Mouse (Mus musculus): ENCODE measurements around the gene Cdsn. TPM values are rescaled to one million over a fixed set of nuclear protein-coding genes. Genes with fewer than 3 reads are reported as not detected.

Cdsn gene
- total RNA-seq (2023): not detected

GRCm38 (mm10) chr17:35551881-35552414 lies at the start of gene Cdsn:
Cdsn (plus strand) TSS chr17:35552128.

DNA sequence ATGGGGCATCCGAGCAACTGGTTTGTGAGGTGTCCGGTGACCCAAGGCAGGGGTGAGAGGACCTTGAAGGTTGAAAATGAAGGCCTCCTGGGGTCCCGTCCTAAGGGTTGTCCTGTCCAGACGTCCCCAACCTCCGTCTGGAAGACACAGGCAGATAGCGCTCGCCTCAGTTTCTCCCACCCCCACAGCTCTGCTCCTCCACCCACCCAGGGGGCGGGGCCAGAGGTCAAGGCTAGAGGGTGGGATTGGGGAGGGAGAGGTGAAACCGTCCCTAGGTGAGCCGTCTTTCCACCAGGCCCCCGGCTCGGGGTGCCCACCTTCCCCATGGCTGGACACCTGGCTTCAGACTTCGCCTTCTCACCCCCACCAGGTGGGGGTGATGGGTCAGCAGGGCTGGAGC lies 46.2 kb upstream of the Cdsn start, which contains the start of gene Pou5f1:
Gene Pou5f1, plus strand, starts transcription at position 243 of the 400 bp plus-strand sequence.

GRCm38 (mm10) chr17:35516652-35517500 lies 35.1 kb upstream of the Cdsn start, which contains the start of the genes Tcf19 and Cchcr1:
Tcf19 (minus strand) TSS chr17:35516824.
Cchcr1 (plus strand) TSS chr17:35517100.

DNA sequence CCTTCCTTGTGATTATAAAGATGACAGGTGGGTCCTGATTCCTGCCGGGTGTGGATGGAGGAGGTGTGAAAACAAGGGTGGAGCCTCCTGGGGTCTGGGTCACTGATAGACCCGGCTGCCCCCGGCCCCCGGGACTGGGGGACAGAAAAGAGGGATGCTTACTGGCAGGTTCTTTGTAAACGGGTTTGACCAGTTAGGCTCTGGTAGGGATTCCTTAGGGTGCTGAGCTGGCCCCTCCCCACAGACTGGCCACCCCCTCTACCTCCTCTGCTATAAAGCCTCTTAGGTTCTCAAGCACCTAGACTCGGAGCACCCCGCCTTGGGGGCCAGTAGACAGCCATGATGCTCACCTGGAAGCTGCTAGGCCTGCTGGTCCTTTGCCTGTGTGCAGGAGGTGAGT lies 19.0 kb upstream of the Cdsn start, which contains the start of gene Psors1c2:
Gene Psors1c2, plus strand, starts transcription at position 301 of the 400 bp plus-strand sequence.

GRCm38 (mm10) chr17:35567150-35567549 lies 15.2 kb downstream of the Cdsn start, which contains the start of gene 2300002M23Rik:
2300002M23Rik (plus strand) TSS chr17:35567450.

DNA sequence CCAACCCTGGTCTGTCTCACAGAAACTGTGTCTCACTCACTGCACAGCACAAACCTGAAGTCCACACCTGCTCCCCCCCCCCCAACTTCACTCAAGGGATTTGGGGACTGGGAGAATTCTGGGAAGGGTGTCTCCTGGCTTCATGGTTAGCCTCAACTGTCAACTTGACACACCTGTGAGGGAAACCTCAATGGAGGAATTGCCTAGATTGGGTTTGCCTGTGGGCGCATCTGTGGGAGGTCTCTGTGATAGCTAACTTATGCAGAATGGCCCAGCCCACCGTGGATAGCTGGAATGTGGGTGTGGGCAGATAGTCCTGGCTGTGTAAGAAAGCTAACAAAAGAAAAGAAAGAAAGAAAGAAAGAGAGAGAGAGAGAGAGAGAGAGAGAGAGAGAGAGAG lies 49.3 kb downstream of the Cdsn start, which contains the start of gene Sfta2:
Gene Sfta2, plus strand, starts transcription at position 301 of the 400 bp plus-strand sequence.

Other genes starting within 250 kb of the Cdsn start
- gene H2-Q1, start 231.7 kb upstream of the Cdsn start, total RNA-seq (2023): 10 to 100 TPM; 10.2 to 13.7 TPM
- gene H2-Q2, start 209.9 kb upstream of the Cdsn start, total RNA-seq (2023): 10 to 100 TPM; 11.6 to 12.7 TPM
- gene H2-Q4, start 172.5 kb upstream of the Cdsn start, total RNA-seq (2023): 100 to 1,000 TPM; 176 to 190 TPM
- 10 to 100 TPM; 75.0 to 75.5 TPM for gene H2-Q6, start 127.3 kb upstream of the Cdsn start, total RNA-seq (2023)
- gene H2-Q7, start 113.0 kb upstream of the Cdsn start, total RNA-seq (2023): 10 to 100 TPM; 83.8 to 92.9 TPM
- 10 to 100 TPM; 48.7 to 55.0 TPM for gene H2-Q10, start 82.0 kb upstream of the Cdsn start, total RNA-seq (2023)
- gene Pou5f1, start 46.1 kb upstream of the Cdsn start, total RNA-seq (2023): under 1 TPM; 0.79 to 0.97 TPM
- gene Tcf19, start 35.3 kb upstream of the Cdsn start, total RNA-seq (2023): 1 to 10 TPM; 5.3 to 6.3 TPM
- 1 to 10 TPM; 5.1 to 6.4 TPM for gene Cchcr1, start 35.0 kb upstream of the Cdsn start, total RNA-seq (2023)
- gene Psors1c2, start 18.9 kb upstream of the Cdsn start, total RNA-seq (2023): not detected
- not detected for gene 2300002M23Rik, start 15.3 kb downstream of the Cdsn start, total RNA-seq (2023)
- gene Sfta2, start 49.4 kb downstream of the Cdsn start, total RNA-seq (2023): not detected
- not detected for gene Gm9573, start 74.5 kb downstream of the Cdsn start, total RNA-seq (2023)
- gene Mucl3, start 91.6 kb downstream of the Cdsn start, total RNA-seq (2023): not detected
- gene Vars2, start 115.5 kb downstream of the Cdsn start, total RNA-seq (2023): 10 to 100 TPM; 11.7 to 20.4 TPM
- gene Gtf2h4, start 121.6 kb downstream of the Cdsn start, total RNA-seq (2023): 10 to 100 TPM; 13.5 to 15.9 TPM
- gene Ddr1, start 152.5 kb downstream of the Cdsn start, total RNA-seq (2023): 1 to 10 TPM; 4.8 to 6.8 TPM